Mouse (Mus musculus) kidney, embryonic 14.5 days (tissue): Measurements from ENCODE around the gene Tmem274. TPM values are rescaled to one million over a fixed set of nuclear protein-coding genes. Genes with fewer than 3 reads are reported as not detected.
"Not testable (repeated sequence)": the region's sequence is repeated elsewhere in the genome, so short reads cannot be mapped to it uniquely, and the experiment has no call there.

ENCODE experiments used
- ATAC-seq: fragments of 200-750 bp; cut with Nextera tagmentation; 2 replicates; pipeline ENCODE4 v1.8.0; 2017; ENCODE audit warnings: moderate number of reproducible peaks, mild to moderate bottlenecking, moderate TSS enrichment, moderate library complexity; ENCODE audit not compliant: low FRiP score, low TSS enrichment
- H3K27ac ChIP-seq: fragments of 300-500 bp; sonication (generic); 2 replicates; pipeline ENCODE4 v1.5.1; 2014; ENCODE audit warnings: low read depth, mild to moderate bottlenecking, low read length, moderate library complexity, mixed read lengths
- H3K27me3 ChIP-seq: fragments of 300-500 bp; sonication (generic); 2 replicates; pipeline ENCODE4 v1.6.1; 2014; ENCODE audit warnings: mild to moderate bottlenecking, low read length; ENCODE audit not compliant: control insufficient read depth, insufficient read depth
- H3K36me3 ChIP-seq: fragments of 300-500 bp; sonication (generic); 2 replicates; pipeline ENCODE4 v1.6.1; 2014; ENCODE audit warnings: low read length, mixed read lengths; ENCODE audit not compliant: control insufficient read depth, insufficient read depth
- H3K4me1 ChIP-seq: fragments of 300-500 bp; sonication (generic); 2 replicates; pipeline ENCODE4 v1.6.1; 2014; ENCODE audit warnings: low read length, mixed read lengths; ENCODE audit not compliant: control insufficient read depth, insufficient read depth
- H3K4me2 ChIP-seq: fragments of 300-500 bp; sonication (generic); replicated peaks from 2 replicates; pipeline ENCODE4 v1.6.1; 2014; ENCODE audit warnings: low read depth, mild to moderate bottlenecking, low read length
- H3K4me3 ChIP-seq: fragments of 300-500 bp; sonication (generic); 2 replicates; pipeline ENCODE4 v1.5.1; 2014; ENCODE audit warnings: mild to moderate bottlenecking, low read length
- H3K9ac ChIP-seq: fragments of 300-500 bp; sonication (generic); 2 replicates; pipeline ENCODE4 v1.6.1; 2014; ENCODE audit warnings: low read depth, mild to moderate bottlenecking, low read length, moderate library complexity
- H3K9me3 ChIP-seq: fragments of 300-500 bp; sonication (generic); 2 replicates; pipeline ENCODE4 v1.6.1; 2016; ENCODE audit warnings: low read length; ENCODE audit not compliant: control insufficient read depth
- whole genome bisulfite sequencing: fragments of 180-500 bp; shearing (Covaris S2); extraction: QIAGEN DNeasy Blood & Tissue Kit; methylation state at CpG from one replicate; pipeline ENCODE4 v1.1.7; 2014; 5-methylcytosine and 5-hydroxymethylcytosine counted together
- polyA plus RNA-seq: library from polyadenylated mRNA; unstranded; fragments of >200 nt; fragmentation: Nextera tagmentation; extraction: Ambion mirVana; gene quantifications from 2 replicates; pipeline ENCODE4 v1.2.1, GENCODE M21; 2014

The Tmem274 gene
- polyA plus RNA-seq, 1 experiment from 2014 or later, result 0.38 TPM

DNA sequence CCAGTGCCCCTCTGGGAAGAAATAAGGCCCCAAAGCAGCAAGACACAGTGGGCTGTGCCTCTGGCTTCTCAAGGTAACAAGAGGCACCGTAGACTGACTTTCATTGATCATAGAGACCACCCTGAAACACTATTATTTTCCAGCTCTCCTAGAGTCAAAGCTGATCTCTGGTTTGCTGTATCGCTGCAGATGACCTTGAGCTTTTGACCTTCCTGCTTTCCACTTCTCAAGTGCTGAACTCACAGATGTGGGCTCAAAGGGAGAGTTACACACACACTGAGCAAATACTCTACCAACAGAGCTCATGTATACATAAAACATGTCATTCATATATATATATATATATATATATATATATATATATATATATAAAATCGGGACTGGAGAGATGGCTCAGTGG, 26.5 kb upstream of the Tmem274 start:
- H3K4me1 ChIP-seq, result peaks cover 8% of the 10 kb centered on the region; the same call in 1 of the 2 replicates
- 83% methylated on average over 3 of the region's 3 CpGs for WGBS
- no peaks in the 10 kb centered on the region for H3K9me3 ChIP-seq
- no peaks in the 10 kb centered on the region for H3K27me3 ChIP-seq
- H3K36me3 ChIP-seq, result no peaks in the 10 kb centered on the region
- H3K4me3 ChIP-seq, result no peak overlapping the region
- H3K4me2 ChIP-seq, result no peak overlapping the region
- no peak overlapping the region for H3K27ac ChIP-seq
- H3K9ac ChIP-seq, result no peak overlapping the region
- ATAC-seq, result no peak

DNA sequence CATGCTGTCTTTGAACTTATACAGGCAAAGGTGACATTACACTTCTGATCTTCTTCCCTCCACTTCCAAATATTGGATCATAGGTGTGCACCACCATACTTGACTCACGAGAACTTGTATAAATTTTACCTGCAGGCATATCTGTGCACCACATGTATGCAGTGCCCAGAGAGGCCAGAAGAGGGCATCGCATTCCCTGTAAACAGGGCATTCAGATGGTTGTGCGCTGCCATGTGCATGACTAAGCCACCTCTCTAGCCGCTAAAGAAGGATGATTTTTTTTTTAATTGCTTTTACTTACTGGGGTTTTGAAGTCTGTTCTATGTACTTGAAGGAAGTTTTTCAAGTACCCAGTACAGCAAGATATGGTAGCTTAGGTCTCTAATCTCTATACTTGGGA, 23.5 kb upstream of the Tmem274 start:
- Histone ChIP-seq H3K4me3 (no peak overlapping the region), H3K4me1 (no peaks in the 10 kb centered on the region), H3K36me3 (no peaks in the 10 kb centered on the region), H3K27me3 (no peaks in the 10 kb centered on the region), H3K9ac (no peak overlapping the region), H3K4me2 (no peak overlapping the region), H3K9me3 (no peaks in the 10 kb centered on the region), H3K27ac (no peak overlapping the region)
- WGBS, result 93% methylated on average over 4 of the region's 4 CpGs
- ATAC-seq, result no peak

DNA sequence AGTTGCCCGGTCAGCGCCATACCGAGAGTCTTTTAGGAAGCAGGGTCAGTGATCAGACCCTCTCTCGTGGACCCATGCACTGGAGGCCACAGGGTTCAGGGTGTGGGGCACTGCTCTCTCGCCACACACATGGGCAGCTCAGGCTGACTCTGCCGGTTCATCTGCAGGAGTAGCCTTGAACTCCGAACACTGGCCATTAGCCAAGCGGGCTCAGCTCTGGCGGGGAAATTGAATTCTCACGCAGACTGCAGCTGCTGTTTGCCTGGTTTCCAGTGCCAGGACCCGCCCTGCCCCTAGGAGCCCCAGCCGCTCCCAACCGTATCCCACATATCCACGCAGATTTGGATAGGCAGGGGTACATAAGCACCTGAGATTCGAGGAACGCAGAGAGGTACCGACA, 22.9 kb upstream of the Tmem274 start:
- no peak for ATAC-seq
- H3K27me3 ChIP-seq, result no peaks in the 10 kb centered on the region
- H3K9ac ChIP-seq, result no peak overlapping the region
- WGBS, result 86% methylated on average over 17 of the region's 17 CpGs
- H3K9me3 ChIP-seq, result no peaks in the 10 kb centered on the region
- H3K4me1 ChIP-seq, result no peaks in the 10 kb centered on the region
- H3K4me3 ChIP-seq, result no peak overlapping the region
- H3K36me3 ChIP-seq, result no peaks in the 10 kb centered on the region
- H3K4me2 ChIP-seq, result no peak overlapping the region
- no peak overlapping the region for H3K27ac ChIP-seq

DNA sequence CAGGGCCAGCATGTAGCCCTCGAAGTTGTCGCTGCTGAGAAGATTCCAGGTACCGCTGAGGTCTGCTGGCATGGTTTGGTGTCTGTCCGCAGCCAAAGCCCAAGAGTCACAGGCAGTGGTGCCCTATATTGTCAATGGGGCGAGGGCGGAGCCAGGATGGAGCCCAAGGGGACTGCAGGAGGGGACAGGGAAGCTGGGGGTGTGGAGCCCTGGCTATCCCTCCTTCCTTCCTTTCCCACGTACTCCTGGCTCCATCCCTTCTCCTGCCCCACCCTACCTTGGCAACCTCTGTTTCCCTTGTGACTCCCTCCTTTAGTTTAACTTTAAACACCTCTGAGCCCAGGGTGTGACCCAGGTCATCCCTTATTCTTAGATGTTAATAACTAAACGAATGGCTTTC, 22.3 kb upstream of the Tmem274 start, which contains the start of gene Rbp7:
Gene Rbp7 (minus strand): TSS at position 100 of the 400 bp plus-strand sequence.
- ATAC-seq, result no peak
- Histone ChIP-seq H3K27ac (no peak within 1 kb of the TSS), H3K9me3 (no peaks in the 10 kb centered on the region), H3K4me3 (no peak within 1 kb of the TSS), H3K4me1 (no peaks in the 10 kb centered on the region), H3K36me3 (no peaks in the 10 kb centered on the region), H3K27me3 (no peaks in the 10 kb centered on the region), H3K4me2 (no peak within 1 kb of the TSS), H3K9ac (no peak within 1 kb of the TSS)
- WGBS, result 67% methylated on average over 8 of the region's 8 CpGs

DNA sequence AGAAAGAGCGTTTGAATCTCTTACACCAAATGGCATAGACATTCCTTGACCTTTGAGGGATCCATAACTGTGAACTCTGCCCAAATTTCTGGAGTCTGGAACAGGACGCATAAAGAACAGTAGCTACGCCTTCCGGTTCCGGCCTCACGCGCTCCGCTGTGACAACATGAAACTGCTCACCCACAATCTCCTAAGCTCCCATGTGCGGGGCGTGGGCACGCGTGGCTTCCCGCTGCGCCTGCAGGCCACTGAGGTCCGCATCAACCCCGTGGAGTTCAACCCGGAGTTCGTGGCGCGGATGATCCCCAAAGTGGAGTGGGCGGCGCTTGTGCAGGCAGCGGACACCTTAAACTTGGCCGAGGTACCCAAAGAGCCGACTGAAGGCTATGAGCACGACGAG, 20.0 kb upstream of the Tmem274 start:
- H3K27me3 ChIP-seq, H3K9me3 ChIP-seq, H3K4me3 ChIP-seq, H3K36me3 ChIP-seq, H3K9ac ChIP-seq, H3K27ac ChIP-seq, H3K4me1 ChIP-seq, ATAC-seq, H3K4me2 ChIP-seq: not testable (repeated sequence)
- WGBS, result 87% methylated on average over 26 of the region's 27 CpGs

DNA sequence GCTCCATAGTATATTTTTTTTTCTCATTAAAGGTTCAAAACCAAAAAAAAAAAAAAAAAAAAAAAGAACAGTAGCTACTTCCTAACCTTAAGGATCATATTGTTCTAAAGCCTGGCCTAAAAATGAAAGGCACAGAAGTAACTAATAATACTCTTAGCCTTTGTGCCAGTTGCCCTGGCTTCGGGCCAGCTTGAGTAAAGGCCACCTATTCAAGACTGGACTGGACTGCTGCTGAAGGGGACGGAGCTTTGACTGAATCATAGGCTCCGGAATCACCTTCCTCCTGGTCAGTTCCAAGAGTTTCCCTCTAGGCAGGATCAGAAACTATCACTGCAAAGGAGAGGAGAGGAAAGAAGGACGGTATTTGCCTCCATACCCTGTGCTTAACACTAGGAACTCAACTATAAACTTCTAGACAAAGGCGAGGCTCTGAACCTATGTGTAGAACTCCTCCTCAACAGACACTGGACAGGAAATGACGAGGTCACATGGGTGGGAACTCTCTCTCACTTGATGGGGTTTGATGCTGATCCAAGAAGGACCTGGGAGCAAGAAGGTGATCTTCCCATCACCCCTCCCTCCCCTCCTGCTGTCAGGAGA, 19.2 kb upstream of the Tmem274 start:
- Histone ChIP-seq H3K9me3 (no peaks in the 10 kb centered on the region), H3K27me3 (no peaks in the 10 kb centered on the region), H3K36me3 (no peaks in the 10 kb centered on the region), H3K4me1 (no peaks in the 10 kb centered on the region), H3K9ac (no peak overlapping the region), H3K27ac (no peak overlapping the region), H3K4me3 (no peak overlapping the region), H3K4me2 (no peak overlapping the region)
- ATAC-seq, result no peak
- WGBS, result 74% methylated on average over 6 of the region's 6 CpGs

DNA sequence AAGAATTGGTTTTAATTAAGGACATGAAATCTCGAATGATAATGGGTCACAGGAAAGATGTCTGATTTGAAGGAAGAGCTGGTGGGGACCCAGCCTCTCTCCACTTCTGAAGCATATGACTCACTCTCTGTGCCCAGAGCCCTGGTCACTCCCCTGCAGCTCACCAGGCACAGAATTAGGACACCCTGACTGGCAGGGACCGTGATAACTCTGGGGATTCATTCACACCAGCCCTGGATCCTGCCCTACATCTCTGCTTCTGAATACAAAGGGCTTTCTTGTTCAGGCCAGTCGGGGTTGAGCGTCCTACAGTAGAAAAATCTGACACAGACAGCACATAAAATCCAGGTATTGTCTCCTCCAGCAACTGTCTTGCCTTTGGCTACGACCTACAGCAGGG, 18.7 kb upstream of the Tmem274 start:
- WGBS, result 80% methylated on average over 5 of the region's 5 CpGs
- no peaks in the 10 kb centered on the region for H3K27me3 ChIP-seq
- ATAC-seq, result no peak
- H3K4me2 ChIP-seq, result no peak overlapping the region
- H3K9ac ChIP-seq, result no peak overlapping the region
- no peaks in the 10 kb centered on the region for H3K36me3 ChIP-seq
- H3K4me1 ChIP-seq, result no peaks in the 10 kb centered on the region
- H3K27ac ChIP-seq, result no peak overlapping the region
- no peak overlapping the region for H3K4me3 ChIP-seq
- no peaks in the 10 kb centered on the region for H3K9me3 ChIP-seq

DNA sequence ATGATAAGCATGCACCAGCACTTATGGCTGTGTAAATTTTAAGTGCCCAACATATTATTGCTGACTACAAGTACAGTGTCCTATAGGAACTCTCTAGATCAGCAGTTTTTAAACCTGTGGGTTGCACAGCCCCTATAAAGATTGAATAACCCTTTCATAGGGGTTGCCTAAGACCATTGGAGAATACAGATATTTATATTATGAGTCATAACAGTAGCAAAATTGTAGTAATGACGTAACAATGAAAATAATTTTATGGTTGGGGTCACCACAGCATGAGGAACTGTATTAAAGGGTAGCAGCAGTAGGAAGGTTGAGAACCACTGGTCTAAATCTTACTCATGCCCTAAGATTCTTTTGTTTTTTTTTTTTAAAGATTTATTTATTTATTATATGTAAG, 17.8 kb upstream of the Tmem274 start:
- Histone ChIP-seq H3K4me3 (no peak overlapping the region), H3K9me3 (no peaks in the 10 kb centered on the region), H3K36me3 (no peaks in the 10 kb centered on the region), H3K27me3 (no peaks in the 10 kb centered on the region), H3K27ac (no peak overlapping the region), H3K4me2 (no peak overlapping the region), H3K9ac (no peak overlapping the region), H3K4me1 (no peaks in the 10 kb centered on the region)
- no peak for ATAC-seq
- WGBS, result 80% methylated on average over 1 of the region's 1 CpGs

DNA sequence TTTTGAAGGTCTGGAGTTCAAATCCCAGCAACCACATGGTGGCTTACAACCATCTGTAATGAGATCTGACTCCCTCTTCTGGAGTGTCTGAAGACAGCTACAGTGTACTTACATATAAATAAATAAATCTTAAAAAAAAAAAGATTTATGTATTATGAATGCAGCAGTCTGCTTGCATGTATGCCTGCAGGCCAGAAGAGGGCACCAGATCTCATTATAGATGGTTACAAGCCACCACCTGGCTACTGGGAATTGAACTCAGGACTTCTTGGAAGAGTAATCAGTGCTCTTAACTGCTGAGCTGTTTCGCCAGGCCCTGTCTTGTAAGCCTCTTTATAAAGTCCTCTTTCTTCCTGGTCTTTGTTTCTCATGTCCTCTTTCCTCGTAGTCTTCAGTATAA, 16.7 kb upstream of the Tmem274 start:
- not testable (repeated sequence) for H3K9ac ChIP-seq, H3K4me1 ChIP-seq, H3K4me2 ChIP-seq, H3K27ac ChIP-seq, H3K36me3 ChIP-seq, H3K4me3 ChIP-seq, H3K27me3 ChIP-seq, H3K9me3 ChIP-seq, ATAC-seq
- 95% methylated on average over 2 of the region's 2 CpGs for WGBS
